Mouse (Mus musculus) 416B (cell line): ENCODE measurements at regions not wholly inside any gene's neighbourhood (a gene's known extent, or its start where the extent isn't known, plus 50 kb on each side); places are given as distances from the start of the nearest gene placed in this dataset.

Source experiments
- DNase-seq: peaks from one replicate; pipeline ENCODE4 v3.0.0; 2011; ENCODE audit warnings: low read depth

GRCm38 (mm10) chr1:194038711-194039110 lies 579.3 kb upstream of the Plxna2 start:
- no peak for DNase-seq

DNA sequence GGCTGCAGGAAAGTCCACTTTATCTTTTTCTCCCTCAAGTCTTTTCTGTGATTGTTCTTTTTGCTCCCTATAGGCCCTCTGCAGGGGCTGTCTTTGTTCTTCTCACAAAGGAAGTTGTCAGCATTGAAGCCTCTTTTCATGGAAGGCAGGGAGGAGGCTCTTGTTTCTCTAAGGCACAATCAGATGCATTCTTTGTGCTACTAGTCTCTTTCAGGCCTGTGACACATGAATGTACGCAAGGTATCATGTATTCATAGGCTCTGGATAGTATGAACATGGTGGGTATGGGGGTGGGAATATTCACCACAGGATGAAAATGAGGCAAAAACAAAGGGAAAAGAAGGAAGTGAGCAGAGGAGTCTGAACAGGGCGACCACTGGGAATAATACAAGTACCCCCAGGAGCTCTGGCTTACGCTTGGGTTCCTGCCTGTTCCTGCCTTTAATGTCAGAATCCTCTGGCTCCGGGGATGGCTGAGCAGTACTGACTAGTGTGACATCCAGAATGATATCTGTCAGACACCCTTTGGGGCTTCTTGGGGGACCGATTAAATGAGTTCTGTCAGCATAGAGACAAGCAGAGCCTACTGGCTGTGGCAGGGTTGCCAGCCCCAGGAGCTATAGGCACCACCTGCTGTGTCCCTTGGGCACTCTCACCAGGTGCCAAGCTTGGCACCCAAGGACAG lies 583.7 kb upstream of the Plxna2 start:
- no peak for DNase-seq

- DNase-seq: no peak
Observed at GRCm38 (mm10) chr1:194032603-194033002, 585.4 kb upstream of the Plxna2 start.

- no peak for DNase-seq
Observed at GRCm38 (mm10) chr1:194030651-194031228, 587.3 kb upstream of the Plxna2 start.

DNA sequence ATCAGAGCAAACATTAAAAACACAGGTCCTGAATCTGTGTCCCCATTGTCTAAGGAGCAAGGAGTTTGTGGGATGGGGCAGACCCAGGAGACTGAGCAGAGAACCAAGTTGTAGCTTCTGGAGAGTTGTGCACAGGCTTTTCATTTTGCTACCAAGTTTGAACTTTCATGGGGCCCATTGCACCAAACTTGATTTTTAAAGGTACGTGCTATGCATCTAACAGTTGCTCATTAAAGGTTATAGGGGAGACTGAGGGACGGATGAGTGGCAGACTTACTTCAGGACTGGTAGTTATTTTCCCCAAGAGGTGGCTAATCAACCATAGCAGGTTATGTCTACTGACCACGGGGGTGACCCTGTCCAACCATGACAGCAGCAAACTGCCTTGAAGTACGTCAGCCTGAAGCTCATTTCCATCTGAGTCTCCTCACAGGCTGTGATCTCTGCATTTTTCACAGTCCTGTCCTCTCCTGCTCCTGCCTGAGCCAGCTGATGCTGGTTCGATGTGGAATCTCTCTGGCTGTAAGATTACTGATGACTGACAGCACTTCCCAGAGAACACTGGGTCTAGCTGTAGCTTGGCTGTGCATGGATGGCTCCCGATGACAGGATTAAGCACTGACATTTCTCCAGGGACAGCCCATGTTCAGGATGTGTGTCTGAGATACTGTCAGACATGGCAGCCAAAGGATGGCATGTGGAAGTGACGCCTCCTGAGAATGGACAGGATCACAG lies 590.9 kb upstream of the Plxna2 start:
- no peak for DNase-seq

DNA sequence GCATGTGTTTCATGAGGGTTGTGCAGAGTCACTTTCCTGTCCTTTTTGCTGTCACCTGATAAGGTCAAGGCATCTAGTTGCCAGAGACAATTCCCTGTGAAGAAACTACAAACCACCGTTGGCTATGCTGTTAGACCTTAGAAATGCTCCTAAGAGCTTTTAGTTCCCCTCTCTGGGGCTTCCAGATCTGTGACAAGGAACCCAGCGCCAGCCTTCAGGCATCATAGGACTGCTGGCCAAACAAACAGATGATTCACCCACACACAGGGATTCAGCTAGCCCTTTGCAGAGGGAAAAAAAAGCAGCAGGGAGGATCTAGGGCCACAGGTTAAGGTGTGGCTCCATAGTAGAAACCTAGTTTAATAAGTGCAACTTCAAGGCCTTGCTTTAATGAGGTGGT lies 591.8 kb upstream of the Plxna2 start:
- no peak for DNase-seq

DNA sequence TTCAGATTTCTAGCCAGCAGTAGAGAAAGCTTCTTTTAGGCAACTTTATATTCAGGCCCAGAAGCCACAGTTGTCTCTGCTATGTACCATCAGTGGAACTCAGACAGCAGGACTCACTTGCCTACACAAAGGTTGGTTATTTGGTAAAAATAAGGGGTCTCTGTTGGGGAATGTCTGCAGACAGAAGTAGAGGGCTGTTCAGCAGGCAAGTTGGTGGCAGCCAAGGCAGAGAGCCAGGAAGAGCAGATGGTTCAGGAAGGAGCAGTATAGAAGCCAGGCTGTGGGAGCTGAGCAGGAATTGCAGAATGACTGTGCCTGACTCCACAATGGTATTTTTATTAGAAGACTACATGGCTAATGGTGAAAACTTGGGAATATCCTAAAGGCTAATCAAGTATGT lies 598.7 kb upstream of the Plxna2 start:
- no peak for DNase-seq

GRCm38 (mm10) chr1:193992226-193992625 lies 622.1 kb upstream of the Camk1g start:
- DNase-seq: no peak

DNA sequence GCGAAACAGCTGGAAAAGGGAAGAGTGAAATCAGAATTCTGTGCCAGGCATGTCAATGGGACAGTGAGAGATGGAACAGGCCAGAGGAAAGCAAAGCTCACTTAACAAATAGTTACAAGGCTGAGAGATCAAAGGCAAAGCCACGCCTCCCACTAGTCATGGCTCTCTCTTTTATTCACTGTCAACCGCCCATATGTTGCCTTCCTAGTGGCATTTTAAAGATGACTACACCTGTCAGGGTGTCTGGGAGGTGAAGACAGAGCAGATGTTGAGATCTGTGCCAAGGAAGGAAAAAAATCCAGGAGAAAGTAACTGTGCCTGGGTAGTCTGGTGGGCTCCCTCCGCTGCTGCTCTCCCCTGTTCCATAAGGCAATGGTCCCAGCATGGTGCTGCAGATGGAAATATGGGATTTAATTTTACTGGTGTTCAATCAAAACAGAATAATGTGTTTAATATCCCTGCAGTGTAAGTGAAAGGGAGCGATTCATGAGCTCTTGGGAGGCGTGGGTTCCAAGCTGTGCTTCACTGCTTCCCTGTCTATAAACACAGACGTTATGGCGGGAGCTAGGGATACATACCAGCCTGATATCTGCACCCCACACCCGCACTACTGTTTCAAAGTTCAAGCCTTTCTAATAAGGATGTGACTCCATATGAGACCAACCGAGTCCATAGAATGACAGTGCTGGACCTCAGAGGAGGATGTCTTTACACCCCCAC lies 620.0 kb upstream of the Camk1g start:
- DNase-seq: no peak

GRCm38 (mm10) chr1:193988970-193989904 lies 619.1 kb upstream of the Camk1g start:
- no peak for DNase-seq

GRCm38 (mm10) chr1:193980571-193980970 lies 610.5 kb upstream of the Camk1g start:
- DNase-seq: no peak

- DNase-seq: no peak
Observed at GRCm38 (mm10) chr1:193971537-193971936, 601.4 kb upstream of the Camk1g start.

GRCm38 (mm10) chr1:193969264-193969908 lies 599.3 kb upstream of the Camk1g start:
- no peak for DNase-seq

DNA sequence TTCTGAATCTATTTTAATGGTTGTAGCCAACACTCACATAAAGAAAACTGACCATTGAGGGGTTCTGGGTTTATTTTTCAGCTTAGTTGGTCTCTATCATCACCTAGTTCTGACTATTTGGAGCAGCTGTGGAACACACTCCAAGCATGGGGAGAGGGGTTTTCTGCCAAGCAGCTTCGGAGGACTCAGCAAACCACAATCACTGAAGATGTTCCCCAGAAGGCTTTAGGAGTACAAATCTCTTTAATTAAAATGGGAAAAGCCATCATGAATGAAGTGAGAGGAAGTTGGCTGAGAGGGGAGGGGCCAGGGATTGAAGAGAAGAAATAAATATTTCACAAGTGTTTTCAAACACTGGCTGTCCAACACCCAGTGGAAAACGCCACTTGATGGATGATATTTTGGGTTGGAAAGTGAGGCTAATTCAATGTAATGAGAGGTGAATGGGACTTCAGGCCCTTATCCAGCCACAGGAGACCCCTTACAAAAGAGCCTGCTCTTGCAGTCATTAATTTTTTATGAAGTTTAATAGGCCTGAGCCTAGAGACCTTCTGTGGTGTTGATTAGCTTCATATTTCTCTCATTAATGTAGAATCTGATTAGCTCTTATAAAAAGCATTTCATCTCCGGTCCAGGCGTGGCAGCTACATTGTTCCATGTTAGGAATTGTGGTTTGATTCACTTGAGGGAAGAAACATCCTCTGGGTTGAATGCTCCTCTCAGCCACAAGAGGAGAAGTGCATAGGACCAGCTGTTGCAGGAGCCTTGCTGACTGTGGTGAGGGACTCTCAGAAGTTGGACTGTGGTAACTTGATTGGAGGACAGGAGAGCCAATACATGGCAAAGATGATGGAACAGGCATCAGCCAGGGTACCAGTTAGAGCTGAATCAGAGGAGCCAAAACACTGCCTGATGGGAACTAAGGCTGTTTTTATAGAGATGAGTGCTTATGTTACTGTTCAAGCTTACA lies 598.1 kb upstream of the Camk1g start:
- DNase-seq: no peak

- no peak for DNase-seq
Observed at GRCm38 (mm10) chr1:193966652-193967555, 596.8 kb upstream of the Camk1g start.

DNA sequence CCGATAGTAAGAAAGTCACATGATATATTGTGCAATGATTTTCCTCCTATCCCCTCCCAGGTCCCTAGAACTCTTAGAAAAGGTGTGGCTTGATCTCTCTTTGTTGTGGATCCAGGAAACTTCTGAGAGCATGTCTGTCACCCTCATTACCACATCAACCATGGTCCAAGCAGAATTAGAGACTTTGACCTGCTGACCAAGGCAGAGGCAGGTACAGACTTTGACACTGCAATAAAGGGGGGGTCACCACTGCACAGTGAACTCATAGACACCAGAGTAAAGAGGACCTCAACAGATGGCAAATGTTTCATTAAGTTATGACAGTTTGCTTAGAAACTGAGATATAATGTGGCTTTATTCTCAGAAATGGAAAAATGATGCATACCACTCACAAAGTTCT lies 595.2 kb upstream of the Camk1g start:
- no peak for DNase-seq

- DNase-seq: no peak
Observed at GRCm38 (mm10) chr1:193951936-193952335, 581.8 kb upstream of the Camk1g start.

GRCm38 (mm10) chr1:193949817-193950216 lies 579.7 kb upstream of the Camk1g start:
- DNase-seq: no peak
